Mouse (Mus musculus) ES-Bruce4 (cell line): ENCODE data around the gene Tenm3.

ENCODE experiments used
- CTCF ChIP-seq: IDR thresholded peaks from one replicate; pipeline ENCODE4 v1.8.1; 2011; ENCODE audit warnings: low read depth, low read length
- POLR2A ChIP-seq: IDR thresholded peaks from one replicate; pipeline ENCODE4 v1.8.1; 2011; ENCODE audit warnings: low read length; ENCODE audit not compliant: insufficient read depth

- no peak for TF ChIP-seq POLR2A
- no peak for TF ChIP-seq CTCF
Observed at GRCm38 (mm10) chr8:48304224-48304623, 539.5 kb downstream of the Tenm3 start.
